Mouse (Mus musculus): ENCODE data around the gene Rpia. TPM values are rescaled to one million over a fixed set of nuclear protein-coding genes. Genes with fewer than 3 reads are reported as not detected.

Rpia gene
- polyA plus RNA-seq (2015; fragmentation: Nextera tagmentation; extraction: Ambion mirVana): 9.6 and 9.7 TPM in 2 replicates

DNA sequence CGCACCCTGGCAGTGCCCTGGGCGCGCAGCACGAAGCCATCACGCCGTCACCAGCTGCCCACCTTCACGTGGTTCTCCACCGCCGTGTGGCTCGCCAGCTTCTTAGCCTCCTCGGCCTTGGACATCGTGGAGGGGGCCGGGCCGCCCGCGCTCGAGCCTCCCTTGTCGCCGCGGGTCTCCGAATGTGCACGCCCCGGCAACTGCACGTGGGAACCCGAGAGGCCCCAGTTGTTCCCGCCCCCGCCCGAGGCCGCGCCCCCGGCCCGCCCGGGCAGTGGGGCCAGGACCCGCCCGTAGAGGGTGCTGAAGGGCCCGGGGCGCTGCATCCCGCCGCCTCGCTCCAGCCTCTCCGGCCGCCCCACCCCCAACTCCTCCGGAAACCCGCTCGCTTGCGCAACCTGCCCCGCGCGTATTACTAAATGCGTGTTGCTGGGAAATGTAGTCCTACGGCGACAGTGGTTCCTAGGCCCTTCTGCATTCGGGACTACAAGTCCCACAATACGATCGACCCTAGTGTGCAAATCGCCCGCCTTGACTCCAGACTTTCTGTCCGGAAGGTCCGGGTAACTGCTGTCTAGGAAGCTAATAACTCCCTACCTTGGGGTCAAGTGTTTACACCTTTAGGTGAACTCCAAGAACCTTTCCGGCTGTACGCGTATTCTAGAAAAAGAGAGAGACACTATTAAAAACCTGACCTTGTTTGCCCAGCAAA, at the start of gene Rpia:
Gene Rpia, minus strand, starts transcription at position 409 of the 712 bp plus-strand sequence.

Other genes starting within 250 kb of the Rpia start
- gene Eif2ak3, start 52.3 kb upstream of the Rpia start, polyA plus RNA-seq (2015; fragmentation: Nextera tagmentation; extraction: Ambion mirVana): 6.6 and 7.3 TPM in 2 replicates
- not detected in 2 replicates for gene Tex37, start 126.7 kb upstream of the Rpia start, polyA plus RNA-seq (2015; fragmentation: Nextera tagmentation; extraction: Ambion mirVana)
- not detected in 2 replicates for gene Foxi3, start 164.3 kb upstream of the Rpia start, polyA plus RNA-seq (2015; fragmentation: Nextera tagmentation; extraction: Ambion mirVana)